Mouse (Mus musculus) subcutaneous adipose tissue, adult 2 months (tissue): ENCODE measurements around the gene Olfr695. TPM values are rescaled to one million over a fixed set of nuclear protein-coding genes. Genes with fewer than 3 reads are reported as not detected.

ENCODE experiments used
- polyA plus RNA-seq: library from polyadenylated mRNA; depleted of rRNA; stranded (reverse); fragments of >200 nt; gene quantifications from 2 replicates; pipeline ENCODE4 v1.2.3, GENCODE M21; 2012; ENCODE audit warnings: low replicate concordance; rRNA removed

The Olfr695 gene
- polyA plus RNA-seq: not detected in 2 replicates

DNA sequence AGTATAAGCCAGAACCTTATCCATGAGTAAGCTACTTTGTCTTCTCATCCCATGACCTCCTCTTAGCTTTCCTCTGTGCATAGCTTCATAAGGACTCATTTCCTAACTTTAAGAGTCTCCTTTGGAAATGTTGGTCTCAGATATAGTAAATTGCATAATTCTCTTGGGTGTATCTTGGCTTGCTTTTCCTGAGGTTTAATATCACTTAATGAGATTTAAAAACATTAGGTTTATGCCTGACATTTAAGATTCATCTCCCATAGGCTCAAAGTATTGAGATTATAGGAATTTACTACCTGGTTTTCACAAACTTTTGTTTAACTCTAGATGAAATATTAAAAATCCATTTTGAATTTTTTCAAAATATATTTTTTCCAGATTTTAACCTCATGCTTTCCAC is at the start of gene Olfr695:
Gene Olfr695, minus strand, starts transcription at position 101 of the 400 bp plus-strand sequence.

DNA sequence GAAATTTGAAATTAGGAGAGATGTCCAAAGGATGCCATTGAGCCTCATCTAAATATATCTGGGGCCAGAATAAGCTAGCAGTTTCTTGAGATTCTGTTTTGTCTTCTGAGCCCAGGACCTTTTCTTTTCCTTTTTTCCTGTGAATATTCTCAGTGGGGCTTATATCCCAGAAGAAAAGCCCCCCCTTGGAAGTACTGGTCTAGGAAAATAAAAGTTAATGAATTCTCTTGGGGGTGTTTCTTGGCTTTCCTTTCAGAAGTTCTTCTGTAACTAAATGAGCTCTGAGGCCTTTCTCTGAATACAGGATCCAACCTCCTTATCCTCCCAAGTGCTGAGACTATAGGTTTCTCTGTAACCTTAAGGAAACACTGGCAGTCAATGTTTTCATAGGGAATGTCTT is 39.1 kb upstream of the Olfr695 start, which contains the start of gene Olfr698:
Gene Olfr698, minus strand, starts transcription at position 101 of the 400 bp plus-strand sequence.

DNA sequence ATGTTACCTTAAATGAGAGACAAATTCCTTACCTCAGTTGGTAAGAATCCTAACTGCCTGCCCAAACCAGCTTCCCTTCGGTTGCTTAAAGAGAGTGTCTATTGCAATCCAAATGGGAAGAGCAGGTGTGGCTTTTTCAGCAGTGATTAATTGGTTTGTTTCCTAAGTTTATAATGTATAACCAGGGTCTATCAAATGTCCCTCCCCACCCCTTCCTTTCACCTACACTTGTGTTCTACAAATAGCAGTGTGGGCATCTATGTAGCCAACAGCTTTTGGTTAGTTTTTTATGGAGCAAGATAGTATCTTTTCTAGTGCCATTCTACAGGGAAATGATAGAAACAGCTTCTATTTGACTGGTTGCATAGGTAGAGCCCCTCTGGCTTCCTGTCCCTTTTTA is 26.1 kb upstream of the Olfr695 start, which contains the start of gene Olfr697:
Gene Olfr697, minus strand, starts transcription at position 101 of the 400 bp plus-strand sequence.

DNA sequence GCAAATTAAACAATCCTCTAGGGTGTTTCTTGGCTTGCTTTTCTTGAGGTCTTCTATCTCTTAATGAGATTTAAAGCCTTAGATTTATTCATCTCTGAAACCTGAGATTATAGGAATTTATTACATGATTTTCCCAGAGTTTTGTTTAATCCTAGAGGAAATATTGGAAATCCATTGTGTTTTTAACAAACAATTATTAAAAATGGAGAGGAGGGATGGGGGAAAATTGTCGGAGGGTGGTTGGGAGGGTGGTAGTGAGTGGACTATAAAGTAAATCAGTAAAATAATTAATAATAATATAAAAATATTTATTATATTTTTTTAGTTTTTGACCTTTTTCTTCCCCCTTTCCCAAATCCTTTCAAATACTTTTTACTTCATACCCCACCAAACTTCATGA is 24.5 kb downstream of the Olfr695 start, which contains the start of gene Olfr694:
Gene Olfr694, minus strand, starts transcription at position 101 of the 400 bp plus-strand sequence.

DNA sequence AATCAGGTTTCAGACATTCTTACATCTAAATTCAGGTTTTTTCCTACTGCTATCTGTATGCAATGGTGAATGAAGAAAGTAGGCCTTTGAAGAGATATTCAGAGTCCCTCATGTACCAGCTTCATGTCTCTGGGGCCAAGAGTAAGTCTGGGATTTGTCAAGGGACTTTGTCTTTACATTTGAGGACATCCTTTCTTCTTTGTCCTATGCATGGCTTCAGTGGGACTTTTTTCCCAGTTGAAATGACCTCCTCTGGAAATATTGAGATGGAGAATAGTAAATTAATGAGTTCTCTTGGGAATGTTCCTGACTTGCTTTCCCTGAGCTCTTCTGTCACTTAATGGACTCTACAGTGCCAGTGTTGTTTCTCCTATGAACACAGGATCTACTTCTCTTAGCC is 35.7 kb downstream of the Olfr695 start, which contains the start of gene Olfr693:
Gene Olfr693, minus strand, starts transcription at position 101 of the 400 bp plus-strand sequence.

Other genes starting within 250 kb of the Olfr695 start
- gene Olfr693, start 35.8 kb downstream of the Olfr695 start, polyA plus RNA-seq: not detected in 2 replicates
- not detected in 2 replicates for gene Olfr694, start 24.6 kb downstream of the Olfr695 start, polyA plus RNA-seq
- gene Olfr697, start 26.0 kb upstream of the Olfr695 start, polyA plus RNA-seq: not detected in 2 replicates
- gene Olfr698, start 39.0 kb upstream of the Olfr695 start, polyA plus RNA-seq: not detected in 2 replicates
- not detected in 2 replicates for gene Olfr699, start 76.8 kb upstream of the Olfr695 start, polyA plus RNA-seq
- gene Olfr700, start 92.4 kb upstream of the Olfr695 start, polyA plus RNA-seq: not detected in 2 replicates
- not detected in 2 replicates for gene Olfr701, start 97.7 kb upstream of the Olfr695 start, polyA plus RNA-seq
- not detected in 2 replicates for gene Olfr702, start 117.5 kb upstream of the Olfr695 start, polyA plus RNA-seq
- gene Olfr703, start 127.0 kb upstream of the Olfr695 start, polyA plus RNA-seq: not detected in 2 replicates
- not detected in 2 replicates for gene Olfr704, start 146.8 kb upstream of the Olfr695 start, polyA plus RNA-seq
- gene Olfr705, start 160.5 kb upstream of the Olfr695 start, polyA plus RNA-seq: not detected in 2 replicates
- gene Olfr706, start 171.8 kb upstream of the Olfr695 start, polyA plus RNA-seq: not detected in 2 replicates
- not detected in 2 replicates for gene Olfr707, start 184.8 kb upstream of the Olfr695 start, polyA plus RNA-seq
- not detected in 2 replicates for gene Olfr1532-ps1, start 191.6 kb upstream of the Olfr695 start, polyA plus RNA-seq
- gene Olfr709-ps1, start 215.8 kb upstream of the Olfr695 start, polyA plus RNA-seq: not detected in 2 replicates
- not detected in 2 replicates for gene Olfr710, start 231.9 kb upstream of the Olfr695 start, polyA plus RNA-seq
- not detected in 2 replicates for gene Olfr6, start 247.5 kb upstream of the Olfr695 start, polyA plus RNA-seq